Mouse (Mus musculus) heart, postnatal 0 days (tissue): ENCODE results near the gene Nhsl1.

Experiments used
- CTCF ChIP-seq: IDR thresholded peaks from 2 replicates; pipeline ENCODE4 v1.5.1; 2016; ENCODE audit warnings: antibody characterized with exemption, control low read depth, low read depth
- EP300 ChIP-seq: IDR thresholded peaks from 2 replicates; pipeline ENCODE4 v1.6.1; 2016; ENCODE audit warnings: antibody characterized with exemption, low read depth

- TF ChIP-seq CTCF (no peak), EP300 (no peak)
These were observed 11.7 kb downstream of the Nhsl1 start for GRCm38 (mm10) chr10:18330445-18330844.
